ENCODE assay signal across 16 mouse cellular contexts in genomic region chr10:111782195-111782810, GRCm38 (mm10).
DNase-seq lines count a peak whose midpoint lies in the region; ATAC-seq and TF ChIP-seq lines count a peak whose summit lies in the region.
"Had no signal": no experiment of that assay in that cellular context is flagged by ENCODE, and none has a peak within 500 bp of the region (broad histone marks: within the 10 kb centered on the region; RNA-seq: fewer than 3 reads in every experiment).

No protein-coding gene starts in this region.

- H3K36me3 ChIP-seq in kidney, embryonic 16.5 days (ENCODE audit: insufficient read depth, low read length), result no peaks in the 10 kb centered on the region
- no peaks in the 10 kb centered on the region for H3K36me3 ChIP-seq in forebrain, postnatal 0 days (ENCODE audit: insufficient read depth)
- H3K36me3 ChIP-seq in hindbrain, embryonic 11.5 days (ENCODE audit: control insufficient read depth, insufficient read depth, low read length), result no peaks in the 10 kb centered on the region
- H3K36me3 ChIP-seq: heart, embryonic 15.5 days; midbrain, embryonic 12.5 days; stomach, embryonic 15.5 days had no signal

- ATAC-seq in kidney, embryonic 16.5 days (ENCODE audit: low FRiP score, low TSS enrichment), result no peak
- no peak for ATAC-seq in forebrain, postnatal 0 days
- no peak for ATAC-seq in hindbrain, embryonic 11.5 days (ENCODE audit: low FRiP score)
- ATAC-seq: forebrain, embryonic 16.5 days; hindbrain, postnatal 0 days had no signal

- H3K27me3 ChIP-seq in kidney, embryonic 16.5 days (ENCODE audit: insufficient read depth, low read length), result no peaks in the 10 kb centered on the region
- H3K27me3 ChIP-seq in forebrain, postnatal 0 days (ENCODE audit: insufficient read depth, low read length), result no peaks in the 10 kb centered on the region
- H3K27me3 ChIP-seq in hindbrain, embryonic 11.5 days (ENCODE audit: control insufficient read depth, insufficient read depth, low read length), result no peaks in the 10 kb centered on the region
- H3K27me3 ChIP-seq: heart, embryonic 15.5 days; midbrain, embryonic 12.5 days; stomach, embryonic 15.5 days had no signal

- H3K9me3 ChIP-seq in kidney, embryonic 16.5 days (ENCODE audit: low read length), result no peaks in the 10 kb centered on the region
- H3K9me3 ChIP-seq in forebrain, postnatal 0 days (ENCODE audit: low read length), result no peaks in the 10 kb centered on the region
- no peaks in the 10 kb centered on the region for H3K9me3 ChIP-seq in hindbrain, embryonic 11.5 days (ENCODE audit: control insufficient read depth, low read length)
- H3K9me3 ChIP-seq: heart, embryonic 15.5 days; midbrain, embryonic 12.5 days; stomach, embryonic 15.5 days had no signal

- H3K27ac ChIP-seq in kidney, embryonic 16.5 days (ENCODE audit: low read length), result no peak overlapping the region
- H3K27ac ChIP-seq in forebrain, postnatal 0 days (ENCODE audit: low read depth, low read length), result no peak overlapping the region
- no peak overlapping the region for H3K27ac ChIP-seq in hindbrain, embryonic 11.5 days (ENCODE audit: low read depth, low read length)
- H3K27ac ChIP-seq: heart, embryonic 15.5 days; hindbrain, postnatal 0 days; midbrain, embryonic 12.5 days; stomach, embryonic 15.5 days had no signal

- H3K4me1 ChIP-seq in kidney, embryonic 16.5 days (ENCODE audit: insufficient read depth, low read length), result no peaks in the 10 kb centered on the region
- H3K4me1 ChIP-seq in forebrain, postnatal 0 days (ENCODE audit: insufficient read depth), result peaks cover 3% of the 10 kb centered on the region; the same call in 1 of the 2 replicates
- H3K4me1 ChIP-seq in hindbrain, embryonic 11.5 days (replicated peaks; ENCODE audit: control insufficient read depth, insufficient read depth, low read length), result no peaks in the 10 kb centered on the region
- H3K4me1 ChIP-seq: midbrain, embryonic 12.5 days had no signal

- TF ChIP-seq CTCF in forebrain, postnatal 0 days (IDR thresholded peaks at IDR 0.05; ENCODE audit: low read depth), result no peak

- H3K4me3 ChIP-seq in kidney, embryonic 16.5 days (ENCODE audit: low read length), result no peak overlapping the region
- no peak overlapping the region for H3K4me3 ChIP-seq in forebrain, postnatal 0 days (ENCODE audit: low read depth, low read length)
- no peak overlapping the region for H3K4me3 ChIP-seq in hindbrain, embryonic 11.5 days (ENCODE audit: low read depth, low read length)
- H3K4me3 ChIP-seq: heart, embryonic 15.5 days; midbrain, embryonic 12.5 days; stomach, embryonic 15.5 days had no signal

- no peak overlapping the region for H3K9ac ChIP-seq in kidney, embryonic 16.5 days (replicated peaks; ENCODE audit: low read length)
- no peak overlapping the region for H3K9ac ChIP-seq in forebrain, postnatal 0 days
- H3K9ac ChIP-seq in hindbrain, embryonic 11.5 days (ENCODE audit: low read depth, low read length), result no peak overlapping the region
- H3K9ac ChIP-seq: heart, embryonic 15.5 days; midbrain, embryonic 12.5 days; stomach, embryonic 15.5 days had no signal

- 84% methylated on average over 22 of the region's 22 CpGs for WGBS in kidney, embryonic 16.5 days
- WGBS in forebrain, postnatal 0 days, result 87% methylated on average over 22 of the region's 22 CpGs
- WGBS in hindbrain, embryonic 11.5 days, result 86% methylated on average over 22 of the region's 22 CpGs

- no peak overlapping the region for H3K4me2 ChIP-seq in kidney, embryonic 16.5 days (replicated peaks; ENCODE audit: low read depth, low read length)
- H3K4me2 ChIP-seq in forebrain, postnatal 0 days (ENCODE audit: low read depth), result no peak overlapping the region
- no peak overlapping the region for H3K4me2 ChIP-seq in hindbrain, embryonic 11.5 days (replicated peaks; ENCODE audit: low read depth, low read length)
- H3K4me2 ChIP-seq: heart, embryonic 15.5 days; midbrain, embryonic 12.5 days; stomach, embryonic 15.5 days had no signal

- DNase-seq in kidney, adult 11 months, result peak; percentile 12
- DNase-seq in CD4-positive, CD25-positive, alpha-beta regulatory T cell, adult 2 months (ENCODE audit: low read depth, low spot score), result peak; percentile 43
- peak; percentile 56 for DNase-seq in ZHBTc4 (ENCODE audit: low read depth, low spot score)
- peak; percentile 9 to 39 for DNase-seq in spleen, postnatal 10 days (ENCODE audit: low spot score in 2 of 2)
- no peak for DNase-seq in forebrain, postnatal 0 days
- DNase-seq in cerebellum, adult 11-12 months, result no peak
- DNase-seq in hindbrain, embryonic 11.5 days (ENCODE audit: low spot score), result no peak
- DNase-seq: cerebellum, adult 18-20 months; gastrocnemius, postnatal 25 days; liver had no signal

Comparison
In these comparisons a context has a peak if more than half of its experiments do, and no peak if none do; other contexts are left out.
1. DNase-seq: peak in kidney, adult 11 months (single experiment), CD4-positive, CD25-positive, alpha-beta regulatory T cell, adult 2 months (single experiment), ZHBTc4 (single experiment) and spleen, postnatal 10 days (2 of 2); none in forebrain, postnatal 0 days (single experiment), cerebellum, adult 11-12 months (single experiment) and hindbrain, embryonic 11.5 days (single experiment).